Mouse (Mus musculus) thymus, postnatal 4 days (tissue): ENCODE data around the gene Olfr282.
"Not testable (repeated sequence)": the region's sequence is repeated elsewhere in the genome, so short reads cannot be mapped to it uniquely, and the experiment has no call there.

Source experiments
- DNase-seq: peaks from one replicate; pipeline ENCODE4 v3.0.0; 2021

The Olfr282 gene

DNA sequence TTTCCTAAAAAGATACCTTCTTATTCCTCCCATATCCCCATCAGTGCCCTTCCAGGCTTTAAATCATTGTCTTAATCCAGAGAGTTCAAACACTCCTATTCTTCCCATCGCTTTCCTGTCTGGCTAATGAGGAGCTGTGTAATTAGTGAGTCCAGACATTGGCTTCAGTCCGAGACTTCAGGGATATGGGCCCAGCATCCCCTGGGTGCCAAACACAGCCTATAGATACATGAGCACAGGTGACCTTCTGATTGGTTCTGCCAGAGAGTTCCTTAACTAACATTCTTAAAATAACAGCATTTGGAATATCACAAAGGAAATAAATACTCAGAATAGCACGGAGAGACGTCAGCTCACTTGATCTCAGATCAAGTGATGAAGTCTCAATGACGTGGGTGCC lies at the start of gene Olfr282:
Gene Olfr282 (plus strand): TSS at position 301 of the 400 bp plus-strand sequence.
- not testable (repeated sequence) for DNase-seq

DNA sequence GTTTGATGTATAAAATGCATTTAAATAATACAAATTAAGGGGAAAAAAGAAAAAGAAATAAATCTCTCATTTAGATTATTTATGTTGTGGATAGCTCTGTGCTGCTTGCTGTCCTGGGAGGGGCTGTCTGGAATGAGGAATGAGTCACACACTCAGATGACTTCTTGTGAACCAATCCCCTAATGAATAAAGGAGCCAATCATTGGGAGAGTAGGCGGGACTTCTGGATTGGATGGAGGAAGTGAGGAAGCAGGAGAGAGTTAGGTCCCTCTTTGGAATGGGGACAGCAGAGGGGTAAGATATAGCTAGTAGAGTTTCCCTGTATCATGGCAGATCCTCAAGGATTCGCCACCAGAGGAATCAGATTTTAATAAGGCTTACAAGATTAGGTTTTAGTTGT lies 43.4 kb upstream of the Olfr282 start:
- DNase-seq, result no peak

DNA sequence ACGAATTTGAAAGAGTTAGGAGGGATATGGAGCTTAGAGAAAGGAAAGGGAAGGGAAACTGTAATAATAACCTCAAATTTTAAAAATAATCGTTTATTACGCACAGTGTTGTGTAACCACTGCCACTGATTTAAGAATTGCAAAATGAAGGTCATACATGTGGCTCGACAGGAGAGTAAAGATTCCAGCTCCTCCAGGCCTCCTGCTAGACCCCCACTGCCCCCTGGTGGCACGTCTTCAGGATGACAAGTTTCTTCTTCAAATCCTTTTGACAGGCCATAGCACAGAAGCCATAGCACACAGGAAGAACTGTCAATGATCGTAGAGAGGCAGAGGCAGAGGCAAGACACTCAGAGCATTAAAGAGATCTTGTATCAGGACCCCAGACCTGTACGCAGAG lies 41.2 kb upstream of the Olfr282 start:
- peak; percentile 83 for DNase-seq

DNA sequence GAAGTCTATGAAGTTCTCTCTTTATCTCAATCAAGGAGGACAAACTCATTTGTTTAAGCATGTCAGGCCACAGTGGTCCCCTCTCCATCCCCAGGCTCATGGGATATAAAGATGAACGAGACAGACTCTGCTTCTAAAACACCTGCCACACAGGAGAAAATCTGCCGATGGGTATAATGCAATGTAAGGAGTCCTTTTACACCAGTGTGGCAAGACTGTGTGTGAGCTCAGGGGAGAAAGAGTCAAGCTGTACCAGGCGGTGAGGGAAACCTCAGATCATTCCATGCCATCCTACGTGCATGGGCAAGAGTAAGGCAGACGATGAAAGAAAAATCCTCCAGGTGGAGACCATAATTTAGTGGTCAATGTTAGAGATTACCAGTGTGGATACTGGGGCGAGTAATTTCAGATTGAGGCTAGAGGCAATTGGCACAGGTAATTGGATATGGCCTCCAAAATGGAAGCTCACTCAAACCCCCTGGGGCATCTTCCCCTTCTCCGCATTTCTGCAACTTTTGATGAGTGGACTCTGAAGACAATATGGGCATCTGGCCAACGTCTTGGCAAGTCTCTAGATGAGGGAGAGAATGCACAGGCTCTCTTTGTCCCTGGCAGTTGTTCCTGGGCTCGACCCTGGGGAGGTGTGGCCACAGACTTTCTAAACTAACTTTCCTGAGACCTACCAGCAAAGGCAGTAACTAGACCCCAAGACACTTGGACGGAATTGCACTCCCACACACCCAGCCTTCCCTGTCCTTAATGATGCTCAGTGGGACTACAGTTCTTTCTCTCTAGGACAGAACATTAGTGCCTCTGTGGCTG lies 39.7 kb upstream of the Olfr282 start:
- no peak for DNase-seq

DNA sequence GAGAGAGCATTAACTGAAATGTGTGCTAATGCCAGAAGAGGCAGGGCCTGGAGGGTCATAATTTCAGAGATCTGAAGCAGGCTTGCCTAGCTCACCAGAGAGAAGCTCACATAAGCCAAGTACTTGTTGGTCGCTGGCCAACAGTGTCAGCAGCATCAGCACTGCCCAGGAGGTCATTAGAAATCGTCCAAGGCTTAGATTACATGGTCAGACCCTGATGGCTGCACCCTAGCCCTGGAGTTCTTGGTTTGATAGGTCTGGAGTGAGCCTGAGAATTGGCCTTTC lies 39.2 kb upstream of the Olfr282 start:
- DNase-seq, result no peak

DNA sequence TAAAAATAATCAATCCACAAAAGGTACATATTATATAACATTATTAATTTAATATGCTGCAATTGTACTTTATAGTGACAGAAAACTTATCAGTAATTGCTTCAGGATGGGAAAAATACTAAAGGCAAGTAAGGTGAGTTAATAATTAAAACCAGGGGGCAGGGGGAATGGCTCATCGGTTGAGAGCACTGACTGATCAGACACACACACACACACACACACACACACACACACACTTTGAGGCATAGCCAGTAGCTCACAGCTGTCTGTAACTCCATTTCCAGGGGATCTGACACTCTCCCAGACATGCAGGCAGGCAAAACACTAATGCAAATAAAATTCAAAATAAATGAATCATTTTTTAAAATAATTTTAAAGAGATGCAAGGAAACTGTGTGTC lies 33.9 kb upstream of the Olfr282 start:
- DNase-seq, result no peak

DNA sequence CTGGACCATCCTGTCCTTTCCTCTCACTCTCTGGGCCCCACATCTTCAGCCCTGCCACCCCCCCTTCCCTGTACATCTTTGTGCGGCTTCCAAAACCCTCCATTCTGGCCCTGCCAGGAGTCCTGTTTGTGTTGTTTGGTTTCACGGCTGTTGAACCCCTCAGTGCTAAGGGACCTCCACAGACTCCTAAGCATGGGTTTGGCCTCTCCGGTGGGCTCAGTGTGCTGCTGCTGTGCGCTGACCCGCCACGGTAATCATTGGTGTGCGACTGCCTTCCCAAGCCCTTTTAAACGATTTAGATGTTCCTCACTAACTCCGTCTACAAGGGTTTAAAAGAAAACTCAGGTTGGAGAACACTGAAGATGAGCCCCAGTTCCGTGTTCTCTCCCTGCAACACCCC lies 28.7 kb upstream of the Olfr282 start:
- no peak for DNase-seq

DNA sequence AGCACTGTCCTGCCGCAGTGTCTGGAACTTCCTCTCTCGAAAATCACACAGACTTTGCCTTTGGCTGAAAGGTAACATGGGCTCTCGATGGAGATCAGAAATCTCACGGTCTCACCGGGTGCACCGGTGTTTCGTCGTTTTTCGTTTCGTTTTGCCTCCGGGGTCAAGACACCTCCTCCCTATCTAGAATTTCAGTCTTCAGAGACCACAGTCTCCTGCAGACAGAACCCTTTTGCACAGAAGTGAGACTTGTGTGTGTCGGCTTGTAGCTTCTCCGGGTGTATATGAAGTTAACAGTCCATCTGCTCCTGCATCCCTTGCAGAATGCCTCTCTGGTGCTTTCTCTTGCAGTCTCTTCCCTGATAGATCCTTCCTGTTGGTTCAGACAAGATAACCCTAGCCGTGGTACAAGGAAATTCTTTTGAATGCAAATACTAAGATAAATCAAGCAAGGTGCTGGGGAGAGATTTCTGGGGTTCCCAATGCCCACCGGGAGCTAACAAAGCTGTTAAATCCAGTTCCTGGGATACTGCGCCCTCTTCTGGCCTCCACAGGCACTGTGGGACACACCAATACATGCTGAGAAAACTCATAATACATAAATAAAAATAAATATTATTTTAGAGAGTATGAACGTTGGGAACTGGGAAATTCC lies 22.5 kb upstream of the Olfr282 start:
- DNase-seq, result peak; percentile 54

DNA sequence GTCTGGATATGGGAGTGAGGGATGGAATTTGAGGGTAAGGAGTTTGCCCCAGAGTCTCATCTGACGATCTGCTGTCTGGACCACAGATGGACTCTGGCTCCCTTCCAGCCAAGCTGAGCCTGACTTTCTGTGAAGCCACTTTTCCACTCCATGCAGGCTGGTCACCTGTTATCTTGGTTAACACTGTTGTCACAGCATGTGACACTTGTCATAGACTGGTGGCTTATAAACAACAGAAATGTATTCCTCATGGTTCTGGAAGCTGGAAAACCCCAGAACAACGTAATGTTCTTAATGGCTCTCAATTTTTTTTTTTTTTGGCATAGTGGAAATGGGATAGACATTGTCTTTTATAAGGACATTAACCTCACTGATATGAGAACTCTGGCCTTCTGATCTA lies 21.4 kb upstream of the Olfr282 start:
- DNase-seq, result no peak

DNA sequence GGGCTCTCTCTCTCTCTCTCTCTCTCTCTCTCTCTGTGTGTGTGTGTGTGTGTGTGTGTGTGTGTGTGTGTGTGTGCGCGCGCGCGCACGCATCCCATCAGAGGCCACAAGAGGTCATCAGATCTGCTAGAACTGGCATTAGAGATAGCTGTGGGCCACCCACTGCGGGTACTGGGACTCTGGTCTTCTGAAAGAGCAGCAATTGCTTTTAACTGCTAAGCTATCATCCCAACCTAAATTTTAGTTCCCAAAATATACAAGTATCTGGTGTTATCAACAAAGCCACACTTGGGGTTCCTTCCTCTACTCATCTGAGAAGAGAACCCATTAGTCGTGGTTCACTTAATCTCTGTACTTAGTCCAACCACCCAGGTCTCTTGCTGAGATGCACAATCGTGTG lies 20.8 kb upstream of the Olfr282 start:
- no peak for DNase-seq

DNA sequence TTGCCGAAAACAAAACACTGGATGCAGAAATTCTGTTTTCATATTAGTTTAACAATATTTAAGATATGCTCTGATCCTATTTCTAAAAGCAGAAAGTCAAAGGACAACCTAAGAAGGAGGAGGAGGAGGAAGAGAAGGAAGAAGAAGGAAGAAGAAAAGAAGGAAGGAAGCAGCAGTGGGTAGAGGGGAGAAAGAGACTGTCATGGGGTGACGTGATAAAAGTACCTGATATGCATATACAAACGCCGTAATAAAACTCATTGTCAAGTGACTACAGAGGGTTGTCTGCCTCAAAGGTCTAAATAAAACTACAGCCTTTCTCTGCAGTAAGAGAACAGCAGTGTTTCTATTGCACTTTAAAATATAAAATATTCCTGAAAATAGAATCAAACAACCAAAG lies 15.0 kb upstream of the Olfr282 start:
- DNase-seq, result no peak

DNA sequence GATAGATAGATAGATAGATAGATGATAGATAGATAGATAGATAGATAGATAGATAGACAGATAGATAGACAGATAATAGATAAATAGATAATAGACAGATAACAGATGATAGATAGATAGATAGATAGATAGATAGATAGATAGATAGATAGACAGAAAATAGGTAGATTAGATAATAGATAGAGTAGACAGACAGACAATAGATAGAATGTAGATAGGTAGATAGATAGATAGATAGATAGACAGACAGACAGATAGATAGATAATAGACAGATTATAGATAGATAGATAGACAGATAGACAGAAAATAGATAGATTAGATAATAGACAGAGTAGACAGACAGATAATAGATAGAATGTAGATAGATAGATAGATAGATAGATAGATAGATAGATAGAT lies 14.2 kb upstream of the Olfr282 start:
- not testable (repeated sequence) for DNase-seq

DNA sequence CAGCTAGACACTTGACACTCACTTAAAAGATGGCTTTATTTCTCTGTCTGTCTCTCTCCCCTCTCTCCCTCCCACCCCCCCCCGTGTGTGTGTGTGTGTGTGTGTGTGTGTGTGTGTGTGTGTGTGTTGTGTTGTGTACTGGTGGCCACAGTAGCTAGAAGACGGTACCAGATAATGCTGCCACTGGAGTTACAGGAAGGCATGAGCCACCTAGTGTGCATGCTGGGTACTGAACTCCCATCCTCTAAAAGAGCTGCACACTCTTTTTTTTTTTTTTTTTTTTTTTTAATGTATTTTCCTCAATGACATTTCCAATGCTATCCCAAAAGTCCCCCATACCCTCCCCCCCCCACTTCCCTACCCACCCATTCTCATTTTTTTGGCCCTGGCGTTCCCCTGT lies 13.7 kb upstream of the Olfr282 start:
- DNase-seq, result peak; percentile 50

DNA sequence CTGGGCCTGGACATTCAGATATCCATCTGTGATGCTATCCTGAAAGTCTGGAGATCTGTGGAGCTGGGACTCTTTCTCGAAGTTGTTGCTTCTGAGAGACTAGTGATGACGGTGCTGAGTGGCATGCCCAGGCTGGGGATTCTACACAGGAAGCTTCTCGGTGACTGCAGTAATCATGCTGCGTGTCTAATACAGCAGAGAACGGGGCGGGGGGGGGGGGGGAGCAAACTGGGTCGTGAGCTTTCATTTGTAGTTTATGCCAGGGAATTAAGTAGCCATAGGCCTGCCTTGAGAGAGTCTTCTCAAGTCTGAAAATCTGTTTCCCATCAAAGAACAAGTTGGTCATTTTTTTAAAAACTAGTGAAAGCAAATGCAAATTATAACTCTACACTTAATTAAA lies 12.9 kb upstream of the Olfr282 start:
- no peak for DNase-seq

DNA sequence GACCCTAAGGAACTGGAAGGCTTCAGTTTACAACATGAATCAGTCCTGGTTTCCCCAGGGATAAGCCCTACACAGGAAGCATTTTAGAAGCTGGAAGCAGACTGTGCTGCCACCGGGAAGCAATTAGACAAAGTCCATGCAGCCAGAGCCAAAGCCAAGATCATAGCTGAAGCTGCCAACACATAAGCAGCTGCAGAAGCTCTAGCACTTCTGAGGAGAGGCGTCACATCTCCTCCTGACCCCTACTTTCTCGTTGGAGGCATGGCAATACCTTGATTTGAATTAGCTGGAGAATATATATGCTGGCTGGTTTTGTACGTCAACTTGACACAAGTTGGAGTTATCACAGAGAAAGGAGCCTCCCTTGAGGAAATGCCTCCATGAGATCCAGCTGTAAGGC lies 10.1 kb upstream of the Olfr282 start:
- no peak for DNase-seq

DNA sequence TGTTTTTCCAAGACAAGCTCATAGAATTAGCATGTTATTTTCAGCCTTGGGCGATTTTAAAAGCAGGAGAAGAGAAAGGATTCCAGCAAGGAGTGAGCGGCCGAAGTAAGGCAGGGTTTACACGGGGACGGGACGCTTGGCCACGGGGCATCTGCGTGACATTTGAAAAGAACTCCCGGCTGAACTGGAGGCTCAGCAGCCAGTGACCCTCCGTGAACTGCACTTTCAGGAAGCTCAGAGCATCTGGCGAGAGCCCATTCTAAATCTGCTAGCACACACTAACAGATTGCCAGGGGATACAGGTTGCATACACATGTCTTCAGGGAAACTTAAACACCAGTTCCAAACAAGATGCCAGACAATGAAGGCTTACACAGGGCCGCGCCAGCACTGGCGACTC lies 6.7 kb upstream of the Olfr282 start:
- DNase-seq, result no peak

DNA sequence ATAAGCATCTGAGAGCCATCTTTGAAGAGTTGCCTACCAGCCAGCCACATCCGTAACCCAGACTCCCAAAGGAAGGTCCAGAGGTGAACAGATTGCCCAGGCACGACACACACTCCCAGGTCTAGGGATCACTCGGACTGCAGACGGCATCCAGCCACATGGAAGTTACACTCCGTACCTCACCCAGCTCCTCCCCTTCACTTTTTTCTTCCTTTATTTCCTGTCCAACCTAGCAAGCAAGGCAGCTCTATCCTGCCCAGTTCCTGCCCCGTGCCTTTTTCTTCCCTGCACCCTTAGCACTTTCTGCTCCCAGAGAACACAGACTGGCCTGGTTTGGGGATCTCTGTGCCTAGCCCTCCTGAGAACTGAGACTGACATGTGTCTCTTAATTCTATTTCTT lies 6.3 kb upstream of the Olfr282 start:
- no peak for DNase-seq

DNA sequence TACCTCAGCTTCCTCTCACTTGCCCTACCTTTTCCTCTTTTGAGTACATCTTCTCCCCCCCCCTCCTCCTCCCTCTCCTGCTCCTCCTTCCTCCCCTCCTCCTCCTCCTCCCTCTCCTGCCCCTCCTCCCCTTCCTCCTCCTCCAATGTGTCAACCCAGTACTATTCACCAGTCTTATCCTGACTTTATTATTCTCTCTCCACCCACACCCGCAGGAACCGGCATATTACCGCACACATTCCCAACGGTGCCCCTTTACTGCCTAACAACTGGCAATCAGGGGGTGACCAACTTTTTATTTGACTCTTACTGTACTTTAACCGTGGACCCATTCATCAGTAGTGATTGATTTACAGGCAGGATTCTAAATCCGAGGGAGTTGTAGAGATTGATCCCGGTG lies 5.8 kb upstream of the Olfr282 start:
- no peak for DNase-seq

DNA sequence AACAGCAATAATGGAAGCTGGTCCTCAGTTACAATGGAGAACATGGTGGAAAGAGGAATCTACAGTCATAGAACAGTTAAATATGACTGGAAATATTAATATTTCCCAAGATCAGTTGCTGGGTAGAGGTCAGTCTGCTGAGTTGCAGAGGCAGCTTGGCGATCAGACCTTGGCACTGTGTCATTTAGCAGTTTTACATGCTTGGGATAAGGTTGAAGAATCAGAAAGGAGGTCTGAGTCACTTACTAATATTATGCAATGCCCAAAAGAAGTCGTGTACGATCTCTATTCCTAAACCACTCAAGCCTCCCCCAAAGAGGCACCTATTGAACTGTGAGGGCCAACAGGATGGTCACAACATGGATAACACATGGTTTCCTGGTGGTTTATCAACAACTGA lies 13.5 kb downstream of the Olfr282 start:
- DNase-seq, result no peak

DNA sequence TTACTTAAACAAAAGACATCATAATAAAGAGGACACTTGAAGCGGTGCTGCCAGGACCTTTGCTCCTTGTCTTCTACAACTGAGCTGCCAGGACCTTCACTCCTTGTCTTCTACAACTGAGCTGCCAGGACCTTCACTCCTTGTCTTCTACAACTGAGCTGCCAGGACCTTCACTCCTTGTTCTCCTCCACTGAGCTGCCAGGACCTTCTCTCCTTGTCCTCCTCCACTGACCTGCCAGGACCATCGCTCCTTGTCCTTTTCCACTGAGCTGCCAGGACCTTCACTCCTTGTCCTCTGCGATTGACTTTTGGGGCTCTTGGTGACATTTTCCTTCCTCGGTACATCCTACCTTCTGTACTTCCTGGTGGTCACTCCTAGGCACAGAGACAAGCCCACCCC lies 17.5 kb downstream of the Olfr282 start:
- DNase-seq, result no peak

DNA sequence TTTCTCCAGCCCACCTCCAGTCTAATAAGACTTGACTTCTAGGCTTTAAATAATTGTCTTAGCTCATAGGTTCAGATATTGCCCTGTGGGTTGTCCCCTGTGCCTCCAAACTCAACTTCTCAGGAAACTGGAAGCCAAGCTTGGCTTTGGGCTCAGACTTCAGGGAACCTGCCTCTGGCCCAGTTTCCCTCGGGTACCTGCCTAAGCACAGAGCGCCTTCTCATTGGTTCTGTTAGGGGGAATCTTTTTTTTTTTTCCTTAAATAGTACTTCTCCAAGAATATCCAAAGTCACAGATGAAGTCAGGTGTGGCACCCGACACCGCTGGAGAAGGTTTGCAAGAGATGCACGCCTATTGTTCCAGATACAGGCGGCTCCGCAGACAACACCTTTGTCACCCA lies 21.3 kb downstream of the Olfr282 start, which contains the start of gene Olfr281:
Gene Olfr281 (plus strand): TSS at position 301 of the 400 bp plus-strand sequence.
- no peak for DNase-seq

DNA sequence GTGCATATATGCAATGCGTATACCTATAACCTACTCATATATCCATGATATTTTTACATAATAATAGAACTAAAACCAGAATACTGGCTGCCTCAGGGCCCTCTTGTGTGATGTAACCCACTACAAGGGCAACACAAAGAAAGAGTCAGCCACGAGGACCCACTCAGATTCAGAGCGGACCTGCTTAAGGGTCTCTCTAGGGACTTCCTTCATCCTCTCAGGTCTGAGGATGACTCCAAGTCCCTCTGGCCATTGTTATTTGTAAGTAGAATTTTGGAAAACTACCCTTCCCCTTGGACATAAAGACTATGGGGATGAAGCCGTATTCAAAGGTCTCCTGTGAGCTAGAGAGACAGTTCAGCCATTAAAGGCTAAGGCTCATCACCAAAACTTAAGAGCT lies 38.6 kb downstream of the Olfr282 start, which contains the start of gene OR5BS1P:
Gene OR5BS1P (plus strand): TSS at position 301 of the 400 bp plus-strand sequence.
- no peak for DNase-seq

DNA sequence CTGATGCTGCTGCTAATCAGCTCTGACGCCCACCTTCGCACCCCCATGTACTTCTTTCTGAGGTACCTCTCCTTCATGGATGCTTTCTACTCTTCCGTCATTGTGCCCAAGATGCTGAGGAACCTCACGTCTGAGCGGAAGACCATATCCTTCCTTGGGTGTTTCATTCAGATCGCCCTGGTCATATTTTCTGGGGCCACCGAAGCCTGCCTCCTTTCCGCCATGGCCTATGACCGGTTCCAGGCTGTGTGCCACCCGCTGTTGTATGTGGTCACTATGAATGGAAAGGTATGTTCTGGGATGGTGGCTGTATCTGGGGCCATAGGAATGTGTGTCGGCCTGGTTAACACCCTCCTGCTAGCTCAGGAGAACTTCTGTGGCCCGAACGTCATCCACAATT lies 40.5 kb downstream of the Olfr282 start:
- DNase-seq, result no peak

DNA sequence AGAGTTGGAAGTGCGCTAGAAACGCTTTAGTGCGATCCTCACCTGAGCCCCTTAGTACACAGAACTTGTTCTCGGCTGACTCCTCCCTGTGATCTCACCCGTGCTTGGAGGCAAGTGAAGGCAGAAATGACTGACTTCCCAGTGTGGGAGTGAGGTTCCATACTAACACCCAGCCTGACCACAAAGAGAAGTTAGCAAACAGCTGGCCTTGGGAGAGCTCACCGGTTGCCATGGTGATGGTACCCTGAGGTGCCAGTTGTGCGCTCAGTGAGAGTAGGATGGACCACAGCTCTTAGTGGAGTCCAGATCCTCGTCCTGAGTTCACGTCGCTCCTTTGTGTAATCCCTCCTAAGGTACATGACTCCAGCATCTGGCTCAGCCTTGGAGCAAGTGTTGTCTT lies 43.9 kb downstream of the Olfr282 start:
- no peak for DNase-seq

DNA sequence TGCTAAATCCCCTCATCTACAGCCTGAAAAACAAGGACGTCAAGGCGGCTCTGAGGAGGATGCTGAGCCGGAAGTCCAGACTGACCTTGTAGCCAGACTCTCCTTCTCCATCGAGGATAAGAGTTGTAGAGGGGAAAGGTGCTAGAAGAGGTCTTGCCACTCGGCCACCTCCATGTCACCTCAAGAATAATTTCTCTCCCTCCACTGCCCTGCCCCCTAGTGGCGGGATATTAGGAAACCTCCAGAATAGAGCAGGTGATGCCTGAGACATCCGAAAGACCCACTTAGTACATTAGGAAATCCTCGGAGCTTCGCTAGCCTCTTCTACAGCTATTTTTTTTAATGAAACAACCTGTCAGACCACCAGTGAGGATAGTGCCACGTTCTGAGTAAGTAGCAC lies 44.4 kb downstream of the Olfr282 start:
- DNase-seq, result peak; percentile 79
